Mouse (Mus musculus): Measurements from ENCODE around the gene Ess2. TPM values are rescaled to one million over a fixed set of nuclear protein-coding genes. Genes with fewer than 3 reads are reported as not detected.

Gene Ess2
- polyA plus RNA-seq, 1 experiment from 2014 or later = 42.0 TPM

DNA sequence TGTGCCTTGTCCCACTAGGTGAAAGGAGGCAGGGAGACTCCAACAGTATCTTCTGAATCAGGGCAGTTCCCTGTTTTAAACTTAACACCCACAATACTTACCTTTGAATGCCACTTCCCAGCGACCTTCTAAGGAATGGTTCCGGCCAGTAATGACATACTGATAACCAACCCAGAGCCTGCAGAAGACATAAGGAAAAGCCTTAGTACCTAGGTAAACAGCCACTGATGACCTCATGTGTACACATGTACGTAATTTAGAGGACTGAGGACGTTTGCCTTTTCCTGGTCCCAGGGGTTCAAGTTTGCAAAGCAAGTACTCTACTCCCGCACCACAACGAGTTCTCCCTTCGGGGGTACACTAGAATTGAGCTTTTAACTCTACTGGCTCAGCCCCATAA lies 54.0 kb downstream of the Ess2 start:
- Histone ChIP-seq H3K4me2 (ENCODE audit: low read depth) (no peak overlapping the region), H3K9me3 (ENCODE audit: control insufficient read depth, low read length) (no peaks in the 10 kb centered on the region), H3K27me3 (ENCODE audit: control insufficient read depth, insufficient read depth, low read length) (no peaks in the 10 kb centered on the region), H3K36me3 (ENCODE audit: control insufficient read depth, insufficient read depth, low read length) (peaks cover 32% of the 10 kb centered on the region), H3K27ac (ENCODE audit: low read depth, low read length) (no peak overlapping the region), H3K9ac (ENCODE audit: low read length) (no peak overlapping the region), H3K4me3 (ENCODE audit: low read depth, low read length) (no peak overlapping the region), H3K4me1 (ENCODE audit: control insufficient read depth, insufficient read depth, low read length) (no peaks in the 10 kb centered on the region)
- 93% methylated on average over 7 of the region's 7 CpGs for WGBS
- DNase-seq (ENCODE audit: low spot score) = no peak
- ATAC-seq (ENCODE audit: insufficient read depth, low FRiP score, low TSS enrichment) = no peak

DNA sequence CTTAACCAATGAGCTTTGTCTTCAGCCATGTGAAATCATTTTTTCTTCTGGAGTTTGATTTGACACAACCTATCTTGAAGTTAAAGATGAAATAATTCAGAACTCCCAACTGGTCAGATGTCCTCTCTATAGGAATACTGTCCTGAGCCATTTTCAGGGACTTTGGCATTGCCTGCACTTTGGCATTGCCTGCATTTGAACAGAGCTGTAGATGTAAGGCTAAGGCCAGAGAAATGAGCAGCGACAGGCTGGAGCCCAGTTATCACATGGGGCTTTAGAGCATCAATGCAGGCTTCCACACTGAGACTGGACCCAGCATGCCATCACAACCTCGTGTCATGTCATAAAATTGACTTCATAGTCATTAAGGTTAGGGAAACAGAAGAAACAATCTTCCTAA lies 57.9 kb downstream of the Ess2 start:
- no peak overlapping the region for H3K9ac ChIP-seq (ENCODE audit: low read length)
- no peaks in the 10 kb centered on the region for H3K27me3 ChIP-seq (ENCODE audit: control insufficient read depth, insufficient read depth, low read length)
- WGBS = 90% methylated on average over 2 of the region's 2 CpGs
- no peak for DNase-seq (ENCODE audit: low spot score)
- H3K4me3 ChIP-seq (ENCODE audit: low read depth, low read length) = no peak overlapping the region
- H3K4me1 ChIP-seq (ENCODE audit: control insufficient read depth, insufficient read depth, low read length) = no peaks in the 10 kb centered on the region
- H3K4me2 ChIP-seq (ENCODE audit: low read depth) = no peak overlapping the region
- no peaks in the 10 kb centered on the region for H3K9me3 ChIP-seq (ENCODE audit: control insufficient read depth, low read length)
- no peak overlapping the region for H3K27ac ChIP-seq (ENCODE audit: low read depth, low read length)
- no peak for ATAC-seq (ENCODE audit: insufficient read depth, low FRiP score, low TSS enrichment)
- peaks cover 28% of the 10 kb centered on the region for H3K36me3 ChIP-seq (ENCODE audit: control insufficient read depth, insufficient read depth, low read length)

DNA sequence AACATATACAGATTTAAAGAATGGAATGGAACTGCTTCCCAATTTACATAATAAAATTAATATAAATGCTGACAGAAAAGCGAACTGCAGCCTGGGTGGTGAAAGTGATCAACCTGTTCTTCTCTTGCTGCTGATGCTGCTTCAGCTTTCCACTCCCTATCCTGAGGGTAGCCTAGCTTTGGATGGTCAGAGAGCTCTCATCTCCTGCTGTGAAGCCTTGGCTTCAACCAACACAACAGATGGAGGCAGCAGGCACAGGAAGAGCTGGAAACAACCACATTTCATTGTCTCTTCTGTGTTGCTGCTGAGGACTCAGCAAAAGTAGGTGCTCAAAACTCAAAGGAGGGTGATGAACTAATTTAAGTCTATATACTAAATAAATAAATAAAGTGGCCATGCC lies 59.3 kb downstream of the Ess2 start:
- Histone ChIP-seq H3K27ac (ENCODE audit: low read depth, low read length) (no peak overlapping the region), H3K27me3 (ENCODE audit: control insufficient read depth, insufficient read depth, low read length) (no peaks in the 10 kb centered on the region), H3K9me3 (ENCODE audit: control insufficient read depth, low read length) (no peaks in the 10 kb centered on the region), H3K4me3 (ENCODE audit: low read depth, low read length) (no peak overlapping the region), H3K4me2 (ENCODE audit: low read depth) (no peak overlapping the region), H3K9ac (ENCODE audit: low read length) (no peak overlapping the region), H3K36me3 (ENCODE audit: control insufficient read depth, insufficient read depth, low read length) (peaks cover 16% of the 10 kb centered on the region), H3K4me1 (ENCODE audit: control insufficient read depth, insufficient read depth, low read length) (no peaks in the 10 kb centered on the region)
- ATAC-seq (ENCODE audit: insufficient read depth, low FRiP score, low TSS enrichment) (no peak), DNase-seq (ENCODE audit: low spot score) (no peak)
- WGBS = 93% methylated on average over 1 of the region's 1 CpGs

DNA sequence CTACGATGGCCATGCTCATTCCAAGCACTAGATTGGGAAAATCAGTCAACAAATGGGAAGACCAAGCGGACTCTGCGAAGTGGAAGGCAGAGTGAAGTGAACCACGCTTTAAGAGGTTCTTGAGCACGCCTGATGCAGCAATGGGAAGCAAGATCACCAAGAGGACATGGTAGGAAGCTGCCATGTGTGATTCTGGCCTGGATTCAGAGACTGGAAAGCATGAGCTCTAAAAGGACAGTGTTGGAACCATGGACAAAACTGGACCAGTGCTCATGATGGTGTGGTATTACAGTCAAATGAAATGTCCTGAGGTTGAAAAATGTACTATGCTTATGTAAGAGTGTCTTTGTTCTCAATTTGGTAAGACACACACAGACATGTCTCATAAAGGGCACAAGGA lies 59.8 kb downstream of the Ess2 start:
- Histone ChIP-seq H3K4me3 (ENCODE audit: low read depth, low read length) (no peak overlapping the region), H3K4me1 (ENCODE audit: control insufficient read depth, insufficient read depth, low read length) (no peaks in the 10 kb centered on the region), H3K27me3 (ENCODE audit: control insufficient read depth, insufficient read depth, low read length) (no peaks in the 10 kb centered on the region), H3K9ac (ENCODE audit: low read length) (no peak overlapping the region), H3K27ac (ENCODE audit: low read depth, low read length) (no peak overlapping the region), H3K9me3 (ENCODE audit: control insufficient read depth, low read length) (no peaks in the 10 kb centered on the region), H3K36me3 (ENCODE audit: control insufficient read depth, insufficient read depth, low read length) (peaks cover 12% of the 10 kb centered on the region), H3K4me2 (ENCODE audit: low read depth) (no peak overlapping the region)
- 93% methylated on average over 5 of the region's 5 CpGs for WGBS
- ATAC-seq (ENCODE audit: insufficient read depth, low FRiP score, low TSS enrichment) (no peak), DNase-seq (ENCODE audit: low spot score) (no peak)

Other genes with a start within 250 kb of the Ess2 start
- gene Med15, start 178.5 kb downstream of the Ess2 start, polyA plus RNA-seq (2014; fragmentation: Nextera tagmentation; extraction: Ambion mirVana) = 40.2 and 40.4 TPM in 2 replicates
- gene Klhl22, start 151.7 kb downstream of the Ess2 start, polyA plus RNA-seq (2014; fragmentation: Nextera tagmentation; extraction: Ambion mirVana) = 62.1 and 62.4 TPM in 2 replicates
- 9.5 and 13.1 TPM in 2 replicates for gene Scarf2, start 114.1 kb downstream of the Ess2 start, polyA plus RNA-seq (2014; fragmentation: Nextera tagmentation; extraction: Ambion mirVana)
- 0.19 and 0.36 TPM in 2 replicates for gene B830017H08Rik, start 78.2 kb downstream of the Ess2 start, polyA plus RNA-seq (2014; fragmentation: Nextera tagmentation; extraction: Ambion mirVana)
- gene Car15, start 73.0 kb downstream of the Ess2 start, polyA plus RNA-seq (2014; fragmentation: Nextera tagmentation; extraction: Ambion mirVana) = 3.2 and 3.4 TPM in 2 replicates
- 0.09 and 0.36 TPM in 2 replicates for gene Gm20518, start 19.7 kb downstream of the Ess2 start, polyA plus RNA-seq (2014; fragmentation: Nextera tagmentation; extraction: Ambion mirVana)
- 0.05 and 0.08 TPM in 2 replicates for gene Tssk1, start 17.1 kb downstream of the Ess2 start, polyA plus RNA-seq (2014; fragmentation: Nextera tagmentation; extraction: Ambion mirVana)
- gene Dgcr2, start 12.8 kb downstream of the Ess2 start, polyA plus RNA-seq (2014; fragmentation: Nextera tagmentation; extraction: Ambion mirVana) = 95.0 and 110 TPM in 2 replicates
- gene Tssk2, start 12.7 kb downstream of the Ess2 start, polyA plus RNA-seq (2014; fragmentation: Nextera tagmentation; extraction: Ambion mirVana) = 0.28 TPM in 1 of 2 replicates, not detected in the other
- not detected in 2 replicates for gene Gsc2, start 3.7 kb upstream of the Ess2 start, polyA plus RNA-seq (2014; fragmentation: Nextera tagmentation; extraction: Ambion mirVana)
- gene Slc25a1, start 16.9 kb upstream of the Ess2 start, polyA plus RNA-seq (2014; fragmentation: Nextera tagmentation; extraction: Ambion mirVana) = 127 and 131 TPM in 2 replicates
- gene Vpreb2, start 69.1 kb upstream of the Ess2 start, polyA plus RNA-seq (2014; fragmentation: Nextera tagmentation; extraction: Ambion mirVana) = not detected in 2 replicates
- gene Dgcr6, start 141.5 kb upstream of the Ess2 start, polyA plus RNA-seq (2014; fragmentation: Nextera tagmentation; extraction: Ambion mirVana) = 142 and 147 TPM in 2 replicates
- gene Prodh, start 178.9 kb upstream of the Ess2 start, polyA plus RNA-seq (2014; fragmentation: Nextera tagmentation; extraction: Ambion mirVana) = 8.6 and 10.3 TPM in 2 replicates
- 9.6 and 10.7 TPM in 2 replicates for gene Rtn4r, start 216.3 kb upstream of the Ess2 start, polyA plus RNA-seq (2014; fragmentation: Nextera tagmentation; extraction: Ambion mirVana)